Mouse (Mus musculus) MEL (cell line): ENCODE measurements at regions not wholly inside any gene's neighbourhood (a gene's known extent, or its start where the extent isn't known, plus 50 kb on each side); places are given as distances from the start of the nearest gene placed in this dataset.

Experiments
- DNase-seq: peaks from one replicate; pipeline ENCODE4 v3.0.0; 2011; ENCODE audit warnings: low read depth, low spot score
- H3K27ac ChIP-seq: 2 replicates; pipeline ENCODE4 v1.5.1; 2012; ENCODE audit warnings: low read depth, mild to moderate bottlenecking, control low read depth, low read length, moderate library complexity; ENCODE audit not compliant: control insufficient read depth
- H3K27me3 ChIP-seq, 2 experiments: fragments of 150-350 bp in 1 of 2; sonication (generic) in 1 of 2; 2 replicates each; pipeline ENCODE4 v1.6.1; 2012; ENCODE audit warnings: low read length in 2 of 2, mild to moderate bottlenecking in 2 of 2, improper control_type of control experiment in 1 of 2, moderate library complexity in 1 of 2; ENCODE audit not compliant: insufficient read depth in 2 of 2, control insufficient read depth in 1 of 2
- H3K36me3 ChIP-seq, 2 experiments: 2 replicates each; pipeline ENCODE4 v1.6.1; 2012 to 2014; ENCODE audit warnings: low read length in 2 of 2, improper control_type of control experiment in 1 of 2, inconsistent platforms in 1 of 2, mild to moderate bottlenecking in 1 of 2; ENCODE audit not compliant: insufficient read depth in 2 of 2, control insufficient read depth in 1 of 2
- H3K4me1 ChIP-seq, 2 experiments: fragments of 150-350 bp in 1 of 2; sonication (generic) in 1 of 2; 2 replicates each; pipeline ENCODE4 v1.6.1; 2012; ENCODE audit warnings: low read length in 2 of 2, improper control_type of control experiment in 1 of 2, mild to moderate bottlenecking in 1 of 2; ENCODE audit not compliant: insufficient read depth in 2 of 2, control insufficient read depth in 1 of 2
- H3K4me3 ChIP-seq, 2 experiments: fragments of 150-350 bp in 1 of 2; sonication (generic) in 1 of 2; 2 replicates each; pipeline ENCODE4 v1.5.1; 2012; ENCODE audit warnings: low read depth in 2 of 2, low read length in 2 of 2, mild to moderate bottlenecking in 2 of 2, moderate library complexity in 2 of 2, control low read depth in 1 of 2, improper control_type of control experiment in 1 of 2; ENCODE audit not compliant: control insufficient read depth in 1 of 2, insufficient read depth in 1 of 2
- H3K79me2 ChIP-seq: 2 replicates; pipeline ENCODE4 v1.6.1; 2012; ENCODE audit warnings: mild to moderate bottlenecking, low read length, moderate library complexity; ENCODE audit not compliant: control insufficient read depth, poor library complexity, insufficient read depth
- H3K9ac ChIP-seq: 2 replicates; pipeline ENCODE4 v1.6.1; 2012; ENCODE audit warnings: low read depth, mild to moderate bottlenecking, control low read depth, low read length, moderate library complexity; ENCODE audit not compliant: control insufficient read depth, poor library complexity, severe bottlenecking
- H3K9me3 ChIP-seq: fragments of 150-350 bp; sonication (generic); replicated peaks from 2 replicates; pipeline ENCODE4 v1.6.1; 2012; ENCODE audit warnings: mild to moderate bottlenecking, low read length, improper control_type of control experiment, moderate library complexity; ENCODE audit not compliant: insufficient read depth
- CHD1 ChIP-seq: IDR thresholded peaks from 2 replicates; pipeline ENCODE4 v1.6.1; 2012; ENCODE audit warnings: low read depth, mild to moderate bottlenecking, inconsistent platforms, low read length, improper control_type of control experiment
- ELF1 ChIP-seq: IDR thresholded peaks from 2 replicates; pipeline ENCODE4 v1.6.1; 2014; ENCODE audit warnings: low read depth, mild to moderate bottlenecking, inconsistent platforms, low read length, improper control_type of control experiment, moderate library complexity
- GATA1 ChIP-seq: IDR thresholded peaks from 2 replicates; pipeline ENCODE4 v1.6.1; 2011; ENCODE audit warnings: low read depth, low read length, improper control_type of control experiment
- JUND ChIP-seq: IDR thresholded peaks from 2 replicates; pipeline ENCODE4 v1.6.1; 2011; ENCODE audit warnings: low read depth, mild to moderate bottlenecking, improper control_type of control experiment, low read length
- KAT2A ChIP-seq: conservative IDR thresholded peaks from 2 replicates; pipeline ENCODE4 v1.6.1; 2012; ENCODE audit warnings: low read depth, low read length, improper control_type of control experiment, inconsistent platforms
- MAFK ChIP-seq: IDR thresholded peaks from 2 replicates; pipeline ENCODE4 v1.6.1; 2011; ENCODE audit warnings: low read depth, mild to moderate bottlenecking, low read length, improper control_type of control experiment, borderline replicate concordance
- MAX ChIP-seq: IDR thresholded peaks from 2 replicates; pipeline ENCODE4 v1.6.1; 2011; ENCODE audit warnings: low read length, improper control_type of control experiment
- MEF2A ChIP-seq: IDR thresholded peaks from 2 replicates; pipeline ENCODE4 v1.6.1; 2014; ENCODE audit warnings: low read depth, mild to moderate bottlenecking, inconsistent platforms, low read length, improper control_type of control experiment; ENCODE audit not compliant: poor library complexity, insufficient replicate concordance, severe bottlenecking; ENCODE audit errors: extremely low read depth
- MXI1 ChIP-seq: IDR thresholded peaks from 2 replicates; pipeline ENCODE4 v1.6.1; 2011; ENCODE audit warnings: mild to moderate bottlenecking, low read depth, low read length, improper control_type of control experiment
- NRF1 ChIP-seq: IDR thresholded peaks from 2 replicates; pipeline ENCODE4 v1.6.1; 2014; ENCODE audit warnings: low read depth, mild to moderate bottlenecking, inconsistent platforms, low read length, improper control_type of control experiment, moderate library complexity; ENCODE audit not compliant: poor library complexity, insufficient read depth, severe bottlenecking
- POLR2A ChIP-seq, 2 experiments: IDR thresholded peaks; 2 replicates each; pipeline ENCODE4 v1.6.1; 2011 to 2012; ENCODE audit warnings: low read length in 2 of 2, mild to moderate bottlenecking in 2 of 2, control low read depth in 1 of 2, improper control_type of control experiment in 1 of 2, low read depth in 1 of 2, moderate library complexity in 1 of 2; ENCODE audit not compliant: control insufficient read depth in 1 of 2, insufficient read depth in 1 of 2, poor library complexity in 1 of 2
- POLR2AphosphoS2 ChIP-seq: IDR thresholded peaks from 2 replicates; pipeline ENCODE4 v1.6.1; 2011; ENCODE audit warnings: low read length, improper control_type of control experiment
- POLR2AphosphoS5 ChIP-seq: IDR thresholded peaks from 2 replicates; pipeline ENCODE4 v1.6.1; 2012; ENCODE audit warnings: low read depth, borderline replicate concordance, mild to moderate bottlenecking, inconsistent platforms, low read length, moderate library complexity, mixed read lengths
- RAD21 ChIP-seq: IDR thresholded peaks from 2 replicates; pipeline ENCODE4 v1.6.1; 2011; ENCODE audit warnings: mild to moderate bottlenecking, low read depth, low read length, improper control_type of control experiment
- RCOR1 ChIP-seq: IDR thresholded peaks from 2 replicates; pipeline ENCODE4 v1.6.1; 2012; ENCODE audit warnings: low read depth, mild to moderate bottlenecking, inconsistent platforms, low read length, improper control_type of control experiment
- SIN3A ChIP-seq: IDR thresholded peaks from 2 replicates; pipeline ENCODE4 v1.6.1; 2012; ENCODE audit warnings: low read length, improper control_type of control experiment, inconsistent platforms
- TAL1 ChIP-seq: IDR thresholded peaks from 2 replicates; pipeline ENCODE4 v1.6.1; 2012; ENCODE audit warnings: mild to moderate bottlenecking, inconsistent platforms, low read length, moderate library complexity, mixed read lengths
- TBP ChIP-seq: IDR thresholded peaks from 2 replicates; pipeline ENCODE4 v1.8.0; 2011; ENCODE audit warnings: low read depth, low read length, improper control_type of control experiment
- USF1 ChIP-seq: IDR thresholded peaks from 2 replicates; pipeline ENCODE4 v1.6.1; 2014; ENCODE audit warnings: low read depth, mild to moderate bottlenecking, inconsistent platforms, low read length, improper control_type of control experiment, moderate library complexity
- ZC3H11A ChIP-seq: IDR thresholded peaks from 2 replicates; pipeline ENCODE4 v1.6.1; 2012; ENCODE audit warnings: low read depth, mild to moderate bottlenecking, inconsistent platforms, low read length, improper control_type of control experiment
- ZKSCAN1 ChIP-seq: IDR thresholded peaks from 2 replicates; pipeline ENCODE4 v1.6.1; 2012; ENCODE audit warnings: low read depth, mild to moderate bottlenecking, inconsistent platforms, low read length, improper control_type of control experiment, moderate library complexity
- ZMIZ1 ChIP-seq: IDR thresholded peaks from 2 replicates; pipeline ENCODE4 v1.6.1; 2012; ENCODE audit warnings: low read depth, mild to moderate bottlenecking, inconsistent platforms, low read length, improper control_type of control experiment, moderate library complexity
- ZNF384 ChIP-seq: IDR thresholded peaks from 2 replicates; pipeline ENCODE4 v1.6.1; 2012; ENCODE audit warnings: low read depth, mild to moderate bottlenecking, inconsistent platforms, low read length, improper control_type of control experiment

DNA sequence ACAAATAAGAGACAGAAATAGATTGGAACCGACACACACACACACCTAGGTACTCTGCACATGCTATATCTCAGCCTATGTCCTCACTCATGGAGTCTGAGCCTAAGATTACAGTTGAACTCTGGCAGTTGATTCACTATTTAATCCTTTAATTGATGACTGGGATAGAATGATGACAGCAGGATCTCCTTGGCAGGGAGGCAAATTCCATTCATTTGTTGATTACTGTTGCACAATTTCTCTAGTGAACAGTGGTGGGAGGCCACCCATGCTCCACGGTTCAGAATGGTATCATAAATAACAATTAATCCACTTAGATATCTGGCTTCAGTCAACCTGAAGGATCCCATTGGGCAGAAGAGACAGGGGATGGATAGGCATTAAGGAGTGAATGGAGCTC, 181.3 kb upstream of the Auts2 start:
- Histone ChIP-seq H3K4me1 (no peaks in the 10 kb centered on the region), H3K79me2 (no peaks in the 10 kb centered on the region)

GRCm38 (mm10) chr5:132710301-132710700, 167.2 kb upstream of the Auts2 start:
- H3K27ac ChIP-seq = no peak overlapping the region
- no peaks in the 10 kb centered on the region for H3K4me1 ChIP-seq
- H3K9ac ChIP-seq = no peak overlapping the region
- H3K9me3 ChIP-seq = no peaks in the 10 kb centered on the region
- H3K4me3 ChIP-seq = no peak overlapping the region
- TF ChIP-seq POLR2A (IDR thresholded peaks at IDR 0.05; ENCODE audit: control insufficient read depth in 1 of 2, insufficient read depth in 1 of 2, low read depth in 1 of 2, low read length in 2 of 2, poor library complexity in 1 of 2) = no peak
- TF ChIP-seq JUND = no peak
- TF ChIP-seq KAT2A = no peak
- no peak for TF ChIP-seq RCOR1
- TF ChIP-seq TBP = no peak
- no peaks in the 10 kb centered on the region for H3K27me3 ChIP-seq
- H3K79me2 ChIP-seq = no peaks in the 10 kb centered on the region
- no peaks in the 10 kb centered on the region for H3K36me3 ChIP-seq
- no peak for DNase-seq

More for the DNA sequence above, 181.3 kb upstream of the Auts2 start:
- Histone ChIP-seq H3K9me3 (no peaks in the 10 kb centered on the region), H3K4me3 (no peak overlapping the region), H3K27me3 (no peaks in the 10 kb centered on the region), H3K27ac (no peak overlapping the region), H3K36me3 (no peaks in the 10 kb centered on the region), H3K9ac (no peak overlapping the region)
- TF ChIP-seq ZNF384 (no peak), GATA1 (no peak), SIN3A (no peak), MEF2A (no peak), CHD1 (no peak), ZKSCAN1 (no peak), MAX (no peak), RAD21 (no peak), TAL1 (no peak), POLR2AphosphoS5 (no peak), ZC3H11A (no peak), MAFK (no peak), MXI1 (no peak), POLR2A (IDR thresholded peaks at IDR 0.05; ENCODE audit: control insufficient read depth in 1 of 2, insufficient read depth in 1 of 2, low read depth in 1 of 2, low read length in 2 of 2, poor library complexity in 1 of 2) (no peak), ZMIZ1 (no peak), NRF1 (no peak), ELF1 (no peak), USF1 (no peak), POLR2AphosphoS2 (no peak)
- DNase-seq = no peak
